Mouse (Mus musculus) G1E (cell line): ENCODE data around the gene Unc45a.

Source experiments
- CTCF ChIP-seq: IDR thresholded peaks from 2 replicates; pipeline ENCODE4 v1.5.1; 2012; ENCODE audit warnings: low read depth, low read length, inconsistent platforms, mixed read lengths
- GATA1 ChIP-seq: IDR thresholded peaks from 2 replicates; pipeline ENCODE4 v1.6.1; 2012; ENCODE audit warnings: borderline replicate concordance, low read length, inconsistent platforms, mixed read lengths

- TF ChIP-seq CTCF (no peak), GATA1 (no peak)
Observed at GRCm38 (mm10) chr7:80315733-80316132, 25.1 kb downstream of the Unc45a start.
